Mouse (Mus musculus) heart, adult 11 months (tissue): ENCODE data around the gene Strap.
A peak's percentile ranks its signal among the peaks of the same experiment; 100 is the strongest.

Source experiments
- DNase-seq: peaks from one replicate; pipeline ENCODE4 v3.0.0; 2022

Gene Strap

GRCm38 (mm10) chr6:137723898-137724297 is 11.0 kb upstream of the Strap start:
- DNase-seq: peak; percentile 29

- peak; percentile 86 for DNase-seq
Measured at GRCm38 (mm10) chr6:137734460-137734845, 425 bp upstream of the Strap start.

- peak; percentile 85 for DNase-seq
Measured at GRCm38 (mm10) chr6:137735671-137736238, 877 bp downstream of the Strap start.

GRCm38 (mm10) chr6:137740972-137741371 is 6.1 kb downstream of the Strap start:
- DNase-seq: peak; percentile 43

- no peak for DNase-seq
Measured at GRCm38 (mm10) chr6:137744700-137745099, 9.8 kb downstream of the Strap start.

- DNase-seq: no peak
Measured at GRCm38 (mm10) chr6:137747174-137747928, 12.5 kb downstream of the Strap start.

- DNase-seq: peak; percentile 45
Measured at GRCm38 (mm10) chr6:137751551-137752274, 16.8 kb downstream of the Strap start.

GRCm38 (mm10) chr6:137752275-137752655 is 17.4 kb downstream of the Strap start:
- peak; percentile 78 for DNase-seq

- peak; percentile 97 for DNase-seq
Measured at GRCm38 (mm10) chr6:137754056-137754856, 19.4 kb downstream of the Strap start, which contains the start of gene Dera. Dera (plus strand) TSS chr6:137754546.

- no peak for DNase-seq
Measured at GRCm38 (mm10) chr6:137754857-137755232, 20.0 kb downstream of the Strap start.

- no peak for DNase-seq
Measured at GRCm38 (mm10) chr6:137756310-137756709, 21.4 kb downstream of the Strap start.

GRCm38 (mm10) chr6:137757891-137758290 is 23.0 kb downstream of the Strap start:
- peak; percentile 18 for DNase-seq

GRCm38 (mm10) chr6:137759681-137760080 is 24.8 kb downstream of the Strap start:
- DNase-seq: peak; percentile 45

GRCm38 (mm10) chr6:137760966-137761365 is 26.1 kb downstream of the Strap start:
- DNase-seq: peak; percentile 31

GRCm38 (mm10) chr6:137764572-137765210 is 29.8 kb downstream of the Strap start:
- DNase-seq: peak; percentile 51

- DNase-seq: no peak
Measured at GRCm38 (mm10) chr6:137766177-137766576, 31.3 kb downstream of the Strap start.

GRCm38 (mm10) chr6:137771621-137772250 is 36.9 kb downstream of the Strap start:
- peak; percentile 54 for DNase-seq

- peak; percentile 64 for DNase-seq
Measured at GRCm38 (mm10) chr6:137772918-137773636, 38.2 kb downstream of the Strap start.

- DNase-seq: peak; percentile 61
Measured at GRCm38 (mm10) chr6:137773637-137774028, 38.8 kb downstream of the Strap start.

GRCm38 (mm10) chr6:137774166-137774565 is 39.3 kb downstream of the Strap start:
- DNase-seq: peak; percentile 52

- no peak for DNase-seq
Measured at GRCm38 (mm10) chr6:137775159-137775558, 40.3 kb downstream of the Strap start.
